Mouse (Mus musculus) MEL (cell line): ENCODE results near the gene Xbp1. TPM values are rescaled to one million over a fixed set of nuclear protein-coding genes. Genes with fewer than 3 reads are reported as not detected.

ENCODE experiments used
- DNase-seq: peaks from one replicate; pipeline ENCODE4 v3.0.0; 2011; ENCODE audit warnings: low read depth, low spot score
- H3K27ac ChIP-seq: 2 replicates; pipeline ENCODE4 v1.5.1; 2012; ENCODE audit warnings: low read depth, mild to moderate bottlenecking, control low read depth, low read length, moderate library complexity; ENCODE audit not compliant: control insufficient read depth
- H3K27me3 ChIP-seq, 2 experiments: fragments of 150-350 bp in 1 of 2; sonication (generic) in 1 of 2; 2 replicates each; pipeline ENCODE4 v1.6.1; 2012; ENCODE audit warnings: low read length in 2 of 2, mild to moderate bottlenecking in 2 of 2, improper control_type of control experiment in 1 of 2, moderate library complexity in 1 of 2; ENCODE audit not compliant: insufficient read depth in 2 of 2, control insufficient read depth in 1 of 2
- H3K36me3 ChIP-seq, 2 experiments: 2 replicates each; pipeline ENCODE4 v1.6.1; 2012 to 2014; ENCODE audit warnings: low read length in 2 of 2, improper control_type of control experiment in 1 of 2, inconsistent platforms in 1 of 2, mild to moderate bottlenecking in 1 of 2; ENCODE audit not compliant: insufficient read depth in 2 of 2, control insufficient read depth in 1 of 2
- H3K4me1 ChIP-seq, 2 experiments: fragments of 150-350 bp in 1 of 2; sonication (generic) in 1 of 2; 2 replicates each; pipeline ENCODE4 v1.6.1; 2012; ENCODE audit warnings: low read length in 2 of 2, improper control_type of control experiment in 1 of 2, mild to moderate bottlenecking in 1 of 2; ENCODE audit not compliant: insufficient read depth in 2 of 2, control insufficient read depth in 1 of 2
- H3K4me3 ChIP-seq, 2 experiments: fragments of 150-350 bp in 1 of 2; sonication (generic) in 1 of 2; 2 replicates each; pipeline ENCODE4 v1.5.1; 2012; ENCODE audit warnings: low read depth in 2 of 2, low read length in 2 of 2, mild to moderate bottlenecking in 2 of 2, moderate library complexity in 2 of 2, control low read depth in 1 of 2, improper control_type of control experiment in 1 of 2; ENCODE audit not compliant: control insufficient read depth in 1 of 2, insufficient read depth in 1 of 2
- H3K79me2 ChIP-seq: 2 replicates; pipeline ENCODE4 v1.6.1; 2012; ENCODE audit warnings: mild to moderate bottlenecking, low read length, moderate library complexity; ENCODE audit not compliant: control insufficient read depth, poor library complexity, insufficient read depth
- H3K9ac ChIP-seq: 2 replicates; pipeline ENCODE4 v1.6.1; 2012; ENCODE audit warnings: low read depth, mild to moderate bottlenecking, control low read depth, low read length, moderate library complexity; ENCODE audit not compliant: control insufficient read depth, poor library complexity, severe bottlenecking
- H3K9me3 ChIP-seq: fragments of 150-350 bp; sonication (generic); replicated peaks from 2 replicates; pipeline ENCODE4 v1.6.1; 2012; ENCODE audit warnings: mild to moderate bottlenecking, low read length, improper control_type of control experiment, moderate library complexity; ENCODE audit not compliant: insufficient read depth
- CHD1 ChIP-seq: IDR thresholded peaks from 2 replicates; pipeline ENCODE4 v1.6.1; 2012; ENCODE audit warnings: low read depth, mild to moderate bottlenecking, inconsistent platforms, low read length, improper control_type of control experiment
- CHD2 ChIP-seq: IDR thresholded peaks from 2 replicates; pipeline ENCODE4 v1.6.1; 2011; ENCODE audit warnings: low read length, improper control_type of control experiment
- CTCF ChIP-seq, 3 experiments: IDR thresholded peaks in 2 of 3; conservative IDR thresholded peaks in 1 of 3; 2 replicates each; pipeline ENCODE4 v1.5.1; 2011 to 2012; ENCODE audit warnings: low read length in 3 of 3, low read depth in 2 of 3, mild to moderate bottlenecking in 2 of 3, improper control_type of control experiment in 1 of 3, inconsistent platforms in 1 of 3, mixed read lengths in 1 of 3, moderate library complexity in 1 of 3; ENCODE audit not compliant: control insufficient read depth in 1 of 3, insufficient read depth in 1 of 3, poor library complexity in 1 of 3, severe bottlenecking in 1 of 3
- E2F4 ChIP-seq: IDR thresholded peaks from 2 replicates; pipeline ENCODE4 v1.6.1; 2011; ENCODE audit warnings: low read depth, low read length, improper control_type of control experiment, borderline replicate concordance
- ELF1 ChIP-seq: IDR thresholded peaks from 2 replicates; pipeline ENCODE4 v1.6.1; 2014; ENCODE audit warnings: low read depth, mild to moderate bottlenecking, inconsistent platforms, low read length, improper control_type of control experiment, moderate library complexity
- EP300 ChIP-seq, 2 experiments: IDR thresholded peaks; 2 replicates each; pipeline ENCODE4 v1.6.1; 2011; ENCODE audit warnings: improper control_type of control experiment in 2 of 2, low read length in 2 of 2, low read depth in 1 of 2, mild to moderate bottlenecking in 1 of 2
- ETS1 ChIP-seq: IDR thresholded peaks from 2 replicates; pipeline ENCODE4 v1.6.1; 2012; ENCODE audit warnings: low read depth, mild to moderate bottlenecking, inconsistent platforms, low read length, improper control_type of control experiment, moderate library complexity
- GABPA ChIP-seq: IDR thresholded peaks from 2 replicates; pipeline ENCODE4 v1.6.1; 2012; ENCODE audit warnings: low read depth, mild to moderate bottlenecking, inconsistent platforms, low read length, improper control_type of control experiment, moderate library complexity
- GATA1 ChIP-seq: IDR thresholded peaks from 2 replicates; pipeline ENCODE4 v1.6.1; 2011; ENCODE audit warnings: low read depth, low read length, improper control_type of control experiment
- HCFC1 ChIP-seq: IDR thresholded peaks from 2 replicates; pipeline ENCODE4 v1.6.1; 2012; ENCODE audit warnings: low read depth, mild to moderate bottlenecking, inconsistent platforms, low read length, improper control_type of control experiment, moderate library complexity
- KAT2A ChIP-seq: conservative IDR thresholded peaks from 2 replicates; pipeline ENCODE4 v1.6.1; 2012; ENCODE audit warnings: low read depth, low read length, improper control_type of control experiment, inconsistent platforms
- MAFK ChIP-seq: IDR thresholded peaks from 2 replicates; pipeline ENCODE4 v1.6.1; 2011; ENCODE audit warnings: low read depth, mild to moderate bottlenecking, low read length, improper control_type of control experiment, borderline replicate concordance
- MAX ChIP-seq: IDR thresholded peaks from 2 replicates; pipeline ENCODE4 v1.6.1; 2011; ENCODE audit warnings: low read length, improper control_type of control experiment
- MXI1 ChIP-seq: IDR thresholded peaks from 2 replicates; pipeline ENCODE4 v1.6.1; 2011; ENCODE audit warnings: mild to moderate bottlenecking, low read depth, low read length, improper control_type of control experiment
- MYB ChIP-seq: IDR thresholded peaks from 2 replicates; pipeline ENCODE4 v1.6.1; 2011; ENCODE audit warnings: mild to moderate bottlenecking, low read depth, low read length, improper control_type of control experiment
- NELFE ChIP-seq: IDR thresholded peaks from 2 replicates; pipeline ENCODE4 v1.6.1; 2011; ENCODE audit warnings: low read depth, low read length, improper control_type of control experiment
- NRF1 ChIP-seq: IDR thresholded peaks from 2 replicates; pipeline ENCODE4 v1.6.1; 2014; ENCODE audit warnings: low read depth, mild to moderate bottlenecking, inconsistent platforms, low read length, improper control_type of control experiment, moderate library complexity; ENCODE audit not compliant: poor library complexity, insufficient read depth, severe bottlenecking
- POLR2AphosphoS2 ChIP-seq: IDR thresholded peaks from 2 replicates; pipeline ENCODE4 v1.6.1; 2011; ENCODE audit warnings: low read length, improper control_type of control experiment
- POLR2AphosphoS5 ChIP-seq: IDR thresholded peaks from 2 replicates; pipeline ENCODE4 v1.6.1; 2012; ENCODE audit warnings: low read depth, borderline replicate concordance, mild to moderate bottlenecking, inconsistent platforms, low read length, moderate library complexity, mixed read lengths
- SIN3A ChIP-seq: IDR thresholded peaks from 2 replicates; pipeline ENCODE4 v1.6.1; 2012; ENCODE audit warnings: low read length, improper control_type of control experiment, inconsistent platforms
- TBP ChIP-seq: IDR thresholded peaks from 2 replicates; pipeline ENCODE4 v1.8.0; 2011; ENCODE audit warnings: low read depth, low read length, improper control_type of control experiment
- USF2 ChIP-seq, 2 experiments: IDR thresholded peaks; 2 replicates each; pipeline ENCODE4 v1.6.1; 2011 to 2012; ENCODE audit warnings: improper control_type of control experiment in 2 of 2, low read length in 2 of 2, borderline replicate concordance in 1 of 2, inconsistent platforms in 1 of 2, low read depth in 1 of 2, mild to moderate bottlenecking in 1 of 2; ENCODE audit not compliant: insufficient read depth in 1 of 2
- ZC3H11A ChIP-seq: IDR thresholded peaks from 2 replicates; pipeline ENCODE4 v1.6.1; 2012; ENCODE audit warnings: low read depth, mild to moderate bottlenecking, inconsistent platforms, low read length, improper control_type of control experiment
- polyA plus RNA-seq, 2 experiments: library from polyadenylated mRNA; stranded (reverse) in 1 of 2; unstranded in 1 of 2; fragments of >175 nt in 1 of 2; fragments of >200 nt in 1 of 2; gene quantifications; 2 replicates each; pipeline versions ENCODE4 v1.2.1 to v1.2.4; 2012; ENCODE audit warnings: low replicate concordance in 2 of 2, low read depth in 1 of 2; ENCODE audit not compliant: insufficient read length in 2 of 2, insufficient read depth in 1 of 2, missing spikeins in 1 of 2
- total RNA-seq: library from RNA; depleted of rRNA; stranded (reverse); fragments of 300-350 nt; gene quantifications from 2 replicates; pipeline ENCODE4 v1.2.3, GENCODE M21; 2012

The Xbp1 gene
- total and polyA plus RNA-seq, 3 experiments: 81.8 to 101 TPM; not detected in 1

DNA sequence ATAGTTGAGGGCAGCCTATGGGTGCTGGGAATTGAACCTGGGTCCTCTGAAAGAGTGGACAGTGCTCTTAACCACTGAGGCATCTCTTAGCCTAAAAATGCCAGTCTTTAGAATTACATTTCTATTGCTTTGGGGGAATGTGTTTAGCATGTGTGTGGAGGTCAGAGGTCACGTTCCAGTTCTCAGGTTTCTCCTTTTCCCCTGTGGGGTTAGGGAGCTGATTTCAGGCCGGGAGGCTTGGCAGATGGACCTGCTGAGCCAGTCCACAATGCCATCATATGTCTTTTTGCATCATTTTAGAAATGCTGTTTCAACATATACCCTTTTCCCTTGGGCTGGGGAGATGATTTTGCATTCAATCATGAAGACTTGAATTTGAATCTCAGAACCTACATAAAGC lies 26.6 kb upstream of the Xbp1 start:
- no peak for DNase-seq
- H3K4me3 ChIP-seq: no peak overlapping the region
- no peaks in the 10 kb centered on the region for H3K9me3 ChIP-seq
- no peak overlapping the region for H3K27ac ChIP-seq
- H3K27me3 ChIP-seq: no peaks in the 10 kb centered on the region
- TF ChIP-seq MXI1: no peak
- no peak for TF ChIP-seq GABPA
- TF ChIP-seq MYB: no peak
- no peak for TF ChIP-seq EP300 (IDR thresholded peaks at IDR 0.05; ENCODE audit: low read depth in 1 of 2, low read length in 2 of 2)
- no peak for TF ChIP-seq KAT2A
- no peak for TF ChIP-seq MAFK
- no peak for TF ChIP-seq CHD2
- TF ChIP-seq CHD1: no peak
- no peak for TF ChIP-seq E2F4
- no peak for TF ChIP-seq CTCF (IDR thresholded peaks at IDR 0.05 in 2 of 3, conservative IDR thresholded peaks at IDR 0.05 in 1 of 3; ENCODE audit: control insufficient read depth in 1 of 3, insufficient read depth in 1 of 3, low read depth in 2 of 3, low read length in 3 of 3, poor library complexity in 1 of 3, severe bottlenecking in 1 of 3)
- no peak for TF ChIP-seq POLR2AphosphoS2
- TF ChIP-seq ETS1: no peak
- no peak for TF ChIP-seq ELF1
- TF ChIP-seq TBP: no peak
- no peak for TF ChIP-seq GATA1
- no peak for TF ChIP-seq SIN3A
- TF ChIP-seq, all 39 proteins: peak for 0
- peaks cover 0 to 1% of the 10 kb centered on the region in 2 experiments; a peak in 1 of 4 replicates for H3K4me1 ChIP-seq
- no peaks in the 10 kb centered on the region; a peak in 1 of 4 replicates for H3K36me3 ChIP-seq
- no peak overlapping the region for H3K9ac ChIP-seq
- no peaks in the 10 kb centered on the region for H3K79me2 ChIP-seq

DNA sequence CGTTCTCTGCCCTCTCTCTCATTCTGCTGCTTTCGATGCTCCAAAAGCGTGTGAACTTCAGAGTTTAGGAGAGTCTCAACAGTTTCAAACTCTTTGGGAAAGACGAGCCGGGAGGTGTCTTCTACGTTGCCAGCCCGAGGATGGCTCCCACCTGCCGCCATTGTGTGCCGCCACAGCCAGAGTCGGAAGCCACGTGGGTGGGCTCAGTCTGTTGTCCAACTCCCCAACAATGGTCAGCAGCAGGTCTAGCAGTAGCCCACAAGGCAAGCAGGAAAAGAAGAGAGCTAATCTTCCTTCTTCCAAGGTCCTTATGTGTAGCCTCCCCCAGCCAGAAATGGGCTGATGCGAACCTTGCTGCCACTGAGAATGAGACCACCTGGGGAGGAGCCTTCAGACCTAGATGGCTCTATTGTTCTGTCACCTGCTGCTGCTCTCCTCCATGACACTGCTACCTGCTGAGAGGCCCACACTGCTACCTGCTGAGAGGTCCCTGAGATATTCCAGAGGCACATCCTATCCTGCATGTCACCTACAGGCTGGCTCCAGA lies 25.1 kb upstream of the Xbp1 start:
- peaks cover 0 to 5% of the 10 kb centered on the region in 2 experiments; a peak in 1 of 4 replicates for H3K4me1 ChIP-seq
- TF ChIP-seq SIN3A (no peak), NELFE (no peak), POLR2AphosphoS5 (no peak), MAX (no peak), USF2 (IDR thresholded peaks at IDR 0.05; ENCODE audit: borderline replicate concordance in 1 of 2, insufficient read depth in 1 of 2, low read depth in 1 of 2, low read length in 2 of 2) (no peak), HCFC1 (no peak), NRF1 (no peak), ZC3H11A (no peak), MYB (no peak), ELF1 (no peak)
- TF ChIP-seq, all 39 proteins: peak for 0
- H3K27me3 ChIP-seq: no peaks in the 10 kb centered on the region
- H3K9ac ChIP-seq: no peak overlapping the region
- no peaks in the 10 kb centered on the region for H3K9me3 ChIP-seq
- H3K79me2 ChIP-seq: no peaks in the 10 kb centered on the region
- DNase-seq: no peak
- H3K36me3 ChIP-seq: no peaks in the 10 kb centered on the region; a peak in 1 of 4 replicates
- no peak overlapping the region for H3K4me3 ChIP-seq
- no peak overlapping the region for H3K27ac ChIP-seq
